Mouse (Mus musculus): ENCODE results near the gene Lrp3.
"Not testable (repeated sequence)": the region's sequence is repeated elsewhere in the genome, so short reads cannot be mapped to it uniquely, and the experiment has no call there.

Gene Lrp3

GRCm38 (mm10) chr7:35215225-35215624 lies at the start of gene Lrp3:
TSS of gene Lrp3 (minus strand) at chr7:35215498.
- DNase-seq (ENCODE audit: low read depth): peak; percentile 4

GRCm38 (mm10) chr7:35264746-35265145 lies 49.4 kb upstream of the Lrp3 start:
- DNase-seq (ENCODE audit: low read depth): peak; percentile 40

- DNase-seq (ENCODE audit: low read depth): no peak
Observed at GRCm38 (mm10) chr7:35263595-35264489, 48.5 kb upstream of the Lrp3 start.

DNA sequence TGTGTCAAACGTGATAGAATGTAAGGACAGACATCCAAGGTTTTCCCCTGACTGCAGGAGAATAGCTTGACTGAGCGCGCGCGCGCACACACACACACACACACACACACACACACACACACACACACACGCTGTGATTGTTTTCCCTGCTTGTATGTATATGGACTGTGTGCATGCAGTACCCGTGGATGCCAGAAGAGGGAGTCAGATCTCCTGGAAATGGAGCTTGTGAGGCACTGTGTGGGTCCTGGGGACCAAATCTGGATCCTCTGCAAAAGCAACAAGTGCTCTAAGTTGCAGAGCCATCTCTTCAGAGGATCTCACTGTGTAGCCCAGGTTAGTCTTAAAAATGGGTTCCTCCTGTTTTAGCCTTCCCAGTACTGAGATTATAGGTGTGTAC lies 44.1 kb upstream of the Lrp3 start:
- peak; percentile 8 for DNase-seq (ENCODE audit: low read depth)

GRCm38 (mm10) chr7:35258294-35258693 lies 43.0 kb upstream of the Lrp3 start:
- DNase-seq (ENCODE audit: low read depth): no peak

- no peak for DNase-seq (ENCODE audit: low read depth)
Observed at GRCm38 (mm10) chr7:35252041-35252558, 36.8 kb upstream of the Lrp3 start.

DNA sequence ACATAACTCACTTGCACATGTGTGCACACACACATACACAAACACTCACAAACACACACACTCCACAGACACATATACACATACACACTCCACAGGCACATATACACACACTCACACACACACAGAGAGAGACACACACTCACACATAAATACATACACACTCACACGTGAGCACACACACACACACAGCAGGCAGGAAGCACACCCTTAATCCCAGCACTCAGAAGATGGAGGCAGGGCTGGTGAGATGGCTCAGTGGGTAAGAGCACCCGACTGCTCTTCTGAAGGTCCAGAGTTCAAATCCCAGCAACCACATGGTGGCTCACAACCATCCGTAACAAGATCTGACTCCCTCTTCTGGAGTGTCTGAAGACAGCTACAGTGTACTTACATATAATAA lies 22.6 kb upstream of the Lrp3 start:
- DNase-seq (ENCODE audit: low read depth): not testable (repeated sequence)

- peak; percentile 64 for DNase-seq (ENCODE audit: low read depth)
Observed at GRCm38 (mm10) chr7:35235308-35235707, 20.0 kb upstream of the Lrp3 start.

DNA sequence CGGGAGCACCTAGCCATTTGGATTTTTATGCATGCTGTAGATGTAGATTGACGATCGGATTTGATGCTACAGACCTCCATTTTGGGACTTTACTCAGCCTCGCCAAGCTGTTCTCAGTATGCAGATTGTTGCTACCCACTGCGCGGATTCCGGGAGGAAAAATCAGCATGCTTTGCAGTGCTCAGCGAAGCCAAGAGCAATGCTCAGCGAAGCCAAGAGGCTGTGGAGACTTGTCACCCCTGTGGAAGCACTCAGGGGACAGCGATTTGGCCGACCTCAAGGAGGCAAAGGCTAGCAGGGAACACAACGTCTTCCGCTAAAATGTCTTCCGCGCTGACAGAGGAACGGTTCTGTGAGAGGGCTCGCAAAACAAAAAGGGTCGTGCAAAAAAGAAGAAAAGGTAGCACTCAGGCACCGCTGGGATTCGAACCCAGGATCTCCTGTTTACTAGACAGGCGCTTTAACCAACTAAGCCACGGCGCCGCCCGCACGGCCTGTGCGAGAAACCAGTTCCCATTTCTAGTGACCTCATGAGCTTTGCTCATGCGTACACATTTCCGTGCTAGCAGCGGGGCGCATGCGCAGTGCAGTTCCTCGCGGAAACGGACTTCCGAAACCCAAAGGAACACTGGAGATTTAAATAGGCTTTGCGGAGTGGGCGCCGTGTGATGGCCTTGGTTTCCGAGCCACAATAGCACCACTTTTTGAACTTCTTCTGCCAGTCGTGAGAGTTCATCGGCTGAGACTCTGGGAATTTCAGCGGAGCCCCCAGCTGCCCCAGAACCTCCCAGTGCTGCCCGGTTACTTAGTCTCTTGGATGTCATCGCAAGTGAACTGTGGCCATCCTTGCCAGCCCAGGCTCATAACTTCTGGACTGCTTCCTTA lies 19.3 kb upstream of the Lrp3 start:
- peak; percentile 86 for DNase-seq (ENCODE audit: low read depth)

- DNase-seq (ENCODE audit: low read depth): peak; percentile 5
Observed at GRCm38 (mm10) chr7:35233861-35234260, 18.6 kb upstream of the Lrp3 start.

DNA sequence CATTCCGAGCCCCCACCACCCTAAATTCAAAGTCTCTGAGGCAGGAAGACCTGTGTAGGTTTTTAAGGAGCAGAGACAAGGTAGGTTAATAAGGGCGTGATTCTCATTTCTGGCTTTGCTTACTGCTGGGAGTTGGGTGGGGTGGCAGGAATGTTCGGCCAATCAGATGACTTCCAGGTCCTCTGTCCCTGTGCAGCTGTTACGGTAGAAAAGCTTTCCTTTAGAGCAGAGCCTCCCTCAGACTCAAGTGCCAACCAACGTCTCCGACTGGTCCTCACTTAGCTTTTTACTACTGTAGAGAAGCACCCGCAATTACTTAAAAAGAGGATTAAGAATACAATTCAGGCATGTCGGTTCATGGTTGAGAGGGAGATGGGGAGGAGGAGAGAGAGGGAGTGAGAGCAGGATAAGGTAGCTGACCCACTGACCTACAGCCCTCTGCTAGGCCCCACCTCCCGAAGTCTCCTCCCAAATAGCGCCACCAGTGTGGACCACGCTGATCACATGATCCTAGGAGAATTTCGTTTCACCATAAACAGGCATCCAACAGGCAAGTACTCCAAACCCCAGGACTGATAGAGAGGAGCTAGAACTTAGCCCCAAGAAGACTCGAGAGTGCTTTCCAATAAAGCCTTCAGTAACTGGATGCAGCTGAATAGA lies 17.6 kb upstream of the Lrp3 start:
- DNase-seq (ENCODE audit: low read depth): no peak

DNA sequence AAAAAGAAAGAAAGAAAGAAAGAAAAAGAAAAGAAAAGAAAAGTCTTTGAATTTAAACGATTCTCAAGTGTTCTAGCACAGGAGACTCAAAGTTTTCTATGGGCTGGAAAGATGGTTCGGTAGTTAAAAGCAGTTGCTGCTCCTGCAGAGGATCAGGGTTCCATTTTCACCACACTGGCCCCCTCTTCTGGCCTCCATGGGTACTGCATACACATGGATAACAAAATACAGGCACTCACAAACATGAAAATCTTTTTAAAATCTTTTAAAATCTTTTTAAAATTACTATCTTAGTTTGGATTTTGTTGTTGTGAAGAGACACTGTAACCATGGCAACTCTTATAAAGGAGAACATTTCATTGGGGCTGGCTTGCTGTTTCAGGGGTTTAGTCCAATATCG lies 15.0 kb upstream of the Lrp3 start:
- DNase-seq (ENCODE audit: low read depth): peak; percentile 24

GRCm38 (mm10) chr7:35220694-35221365 lies 5.5 kb upstream of the Lrp3 start:
- DNase-seq (ENCODE audit: low read depth): no peak

- no peak for DNase-seq (ENCODE audit: low read depth)
Observed at GRCm38 (mm10) chr7:35215731-35216130, 433 bp upstream of the Lrp3 start.

GRCm38 (mm10) chr7:35214442-35215222 lies 666 bp downstream of the Lrp3 start:
- no peak for DNase-seq (ENCODE audit: low read depth)

DNA sequence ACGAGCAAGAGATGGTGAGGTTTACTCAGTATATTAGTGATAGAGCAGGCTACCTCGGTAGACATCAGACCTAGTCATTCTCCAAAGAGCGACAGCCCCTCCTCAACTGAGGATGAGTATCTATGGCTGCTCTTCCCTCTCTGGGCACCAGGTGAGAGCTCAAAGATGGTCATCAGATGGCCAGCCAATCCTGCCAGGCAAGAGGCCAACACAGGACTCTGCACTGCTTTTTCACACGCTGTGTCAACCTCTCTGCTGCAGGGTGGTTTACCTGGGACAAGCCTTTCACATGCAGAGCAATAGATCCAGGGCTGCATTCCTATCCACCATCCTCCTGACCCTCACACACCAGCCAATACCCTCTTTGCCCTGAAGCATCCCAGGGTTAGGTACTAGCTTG lies 3.5 kb downstream of the Lrp3 start:
- DNase-seq (ENCODE audit: low read depth): no peak

DNA sequence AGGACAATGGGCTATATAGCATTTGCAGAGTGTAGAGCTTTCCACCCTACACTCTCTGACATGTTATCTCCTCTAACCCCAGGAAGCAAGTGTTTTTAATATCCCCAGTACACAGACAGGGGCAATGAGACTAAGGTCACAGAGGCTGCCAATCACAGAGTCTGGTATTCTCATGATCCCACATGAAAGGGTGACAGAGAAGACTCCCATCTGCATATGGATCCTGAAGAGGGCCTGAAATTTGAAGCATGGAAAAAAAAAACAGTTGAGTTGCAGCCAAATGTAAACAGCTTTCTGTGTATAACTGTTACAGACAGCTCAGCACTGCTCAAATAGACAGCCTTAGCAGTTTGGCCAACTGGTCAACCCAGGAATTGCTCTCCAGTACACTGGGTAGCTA lies 15.5 kb downstream of the Lrp3 start:
- DNase-seq (ENCODE audit: low read depth): no peak

- DNase-seq (ENCODE audit: low read depth): no peak
Observed at GRCm38 (mm10) chr7:35198981-35199754, 16.1 kb downstream of the Lrp3 start.

DNA sequence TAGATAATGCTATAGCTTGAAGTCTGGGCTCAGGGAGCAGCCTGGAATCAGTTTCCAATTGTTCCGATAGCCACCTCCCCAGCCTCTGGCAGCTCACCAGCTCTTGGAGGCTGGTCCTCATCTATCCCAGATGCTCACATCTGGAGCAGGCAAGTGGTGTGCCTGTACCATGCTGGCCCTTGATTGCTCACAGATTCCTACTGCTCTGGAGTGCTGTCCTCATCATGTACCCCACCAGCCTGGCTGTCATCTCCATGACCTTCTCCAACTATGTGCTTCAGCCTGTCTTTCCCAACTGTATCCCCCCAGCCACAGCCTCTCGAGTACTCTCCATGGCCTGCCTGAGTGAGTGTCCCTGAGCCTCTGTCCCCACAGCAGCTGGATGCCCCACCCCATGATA lies 18.3 kb downstream of the Lrp3 start:
- DNase-seq (ENCODE audit: low read depth): no peak

GRCm38 (mm10) chr7:35191276-35191675 lies 24.0 kb downstream of the Lrp3 start:
- DNase-seq (ENCODE audit: low read depth): no peak

Data from c-Kit-positive CD71-positive TER-119-negative erythroid progenitor cells, embryonic 14.5 days (primary cell).